ENCODE assay signal across 12 mouse cellular contexts in the genomic region with DNA sequence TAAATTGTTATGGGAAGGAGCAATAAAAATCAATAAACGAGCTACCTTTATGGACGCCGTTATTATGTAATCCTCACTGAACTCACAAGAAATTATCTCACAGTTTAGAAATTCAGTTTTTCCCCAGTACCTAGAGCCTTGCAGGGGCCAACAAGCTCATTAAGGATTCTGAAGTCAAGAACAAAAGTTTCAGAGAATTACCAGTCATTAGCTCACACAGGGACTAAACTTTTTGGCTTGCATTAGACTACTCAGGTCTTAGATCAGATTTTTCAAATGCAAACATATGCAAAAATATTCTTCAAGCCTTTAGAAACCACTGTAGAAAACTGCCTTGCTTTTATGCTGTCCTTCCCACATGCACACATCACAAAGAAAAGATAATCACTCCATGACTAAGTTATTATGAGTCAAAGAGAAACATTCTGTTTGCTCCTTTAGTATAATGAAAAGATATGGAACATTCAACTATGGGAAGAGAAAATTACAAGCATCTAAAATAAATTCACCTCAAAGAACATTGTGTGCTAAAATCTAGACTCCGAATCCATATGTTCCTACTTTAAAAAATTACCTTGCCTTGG.
"Had no signal": no experiment of that assay in that cellular context is flagged by ENCODE, and none has a peak within 500 bp of the region (broad histone marks: within the 10 kb centered on the region; RNA-seq: fewer than 3 reads in every experiment).

No protein-coding gene starts in this region.

- H3K27me3 ChIP-seq: liver, embryonic 13.5 days; stomach, embryonic 15.5 days had no signal

- H3K4me3 ChIP-seq: liver, embryonic 13.5 days; stomach, embryonic 15.5 days had no signal

- H3K9me3 ChIP-seq: liver, embryonic 13.5 days; stomach, embryonic 15.5 days had no signal

- DNase-seq: kidney, adult 2 months; kidney, postnatal 25 days; liver, embryonic 13.5 days; lung, adult 2 months; lung, postnatal 14 days; lung, postnatal 4 days; midbrain, embryonic 14.5 days; thymus, adult 18-20 months; thymus, postnatal 4 days had no signal

- H3K36me3 ChIP-seq: liver, embryonic 13.5 days; stomach, embryonic 15.5 days had no signal

- H3K4me2 ChIP-seq: liver, embryonic 13.5 days; midbrain, embryonic 11.5 days; stomach, embryonic 15.5 days had no signal

- H3K27ac ChIP-seq: kidney, postnatal 0 days; liver, embryonic 13.5 days; stomach, embryonic 15.5 days had no signal

- H3K4me1 ChIP-seq: liver, embryonic 13.5 days; stomach, embryonic 15.5 days had no signal

- H3K9ac ChIP-seq: liver, embryonic 13.5 days; stomach, embryonic 15.5 days had no signal
